Mouse (Mus musculus) ovary, postnatal 10 days (tissue): ENCODE results near the gene Adamts3.

Experiments used
- DNase-seq: peaks from one replicate; pipeline ENCODE4 v3.0.0; 2022; ENCODE audit warnings: low spot score

Gene Adamts3

DNA sequence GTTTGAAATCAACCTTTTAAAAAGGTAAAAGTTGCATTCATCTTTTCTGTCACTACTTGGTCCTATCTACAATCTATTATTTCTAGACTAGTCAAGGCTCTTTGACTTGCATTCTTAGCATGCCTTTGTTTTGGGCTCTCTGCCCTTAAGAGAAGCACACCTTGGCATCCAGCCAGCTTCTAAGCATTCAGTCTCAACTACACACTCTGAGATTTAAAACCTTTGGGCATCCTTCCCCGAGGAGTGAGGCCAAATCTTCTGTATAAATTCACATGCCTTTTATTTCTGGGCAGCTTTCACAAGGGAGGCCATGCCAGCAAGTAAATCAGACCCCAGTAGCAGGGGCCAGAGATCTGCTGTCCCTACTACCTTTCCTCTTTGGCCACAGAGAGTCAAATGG, 178.9 kb downstream of the Adamts3 start:
- no peak for DNase-seq

DNA sequence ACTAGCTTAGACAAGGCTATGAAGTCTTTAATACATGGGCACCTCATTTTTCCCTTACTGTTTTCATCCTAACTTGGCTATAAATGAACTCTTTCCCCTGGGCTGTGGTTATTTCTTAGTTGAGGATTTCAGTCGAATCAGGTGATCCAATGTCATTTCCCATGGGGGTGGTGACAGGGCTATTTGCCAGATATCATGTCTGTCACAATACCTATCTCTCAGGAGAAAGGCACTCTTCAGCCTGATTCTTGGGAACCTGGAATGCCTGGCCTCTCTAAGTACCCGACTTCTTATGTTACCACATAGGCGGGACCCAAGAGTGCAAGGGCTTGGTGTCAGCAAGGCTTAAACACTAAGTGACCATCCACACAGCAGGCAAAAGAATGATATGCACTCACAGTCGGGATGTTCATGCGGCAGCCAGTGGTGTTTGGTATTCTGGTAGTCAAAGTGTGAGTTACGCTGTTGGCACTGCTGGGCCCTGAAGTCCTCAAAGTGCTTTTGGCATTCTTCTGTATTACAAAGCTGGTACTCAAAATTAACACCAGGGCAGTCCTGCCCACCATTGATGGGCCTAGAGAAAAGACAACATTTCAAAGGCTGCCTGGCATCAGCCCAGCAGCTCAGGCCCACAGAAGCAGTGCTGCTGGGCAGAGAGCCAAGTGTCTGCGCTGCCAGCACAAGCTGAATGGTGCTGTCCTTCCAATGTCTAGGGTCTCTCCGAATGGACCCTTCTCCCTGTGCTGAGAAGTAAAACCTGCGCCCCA, 181.7 kb downstream of the Adamts3 start:
- no peak for DNase-seq

DNA sequence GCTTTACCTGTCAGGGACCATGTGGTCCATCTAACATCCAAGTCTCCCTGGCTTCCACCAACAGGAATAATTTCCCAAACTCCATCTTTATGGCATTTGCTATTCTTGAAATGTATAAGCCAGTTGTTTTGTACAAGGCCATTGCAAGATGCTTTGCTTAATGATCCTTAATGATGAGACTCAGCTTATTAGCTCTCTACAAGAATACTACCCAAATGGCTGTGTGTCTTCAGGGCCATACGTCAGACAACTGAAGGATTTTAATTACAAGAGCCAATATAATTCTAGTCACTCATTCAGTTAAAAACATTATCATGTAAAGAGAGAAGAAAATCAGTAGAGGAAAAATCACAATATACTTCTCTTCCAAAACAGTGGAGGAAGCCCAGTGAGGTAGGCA, 195.3 kb downstream of the Adamts3 start:
- DNase-seq: no peak

DNA sequence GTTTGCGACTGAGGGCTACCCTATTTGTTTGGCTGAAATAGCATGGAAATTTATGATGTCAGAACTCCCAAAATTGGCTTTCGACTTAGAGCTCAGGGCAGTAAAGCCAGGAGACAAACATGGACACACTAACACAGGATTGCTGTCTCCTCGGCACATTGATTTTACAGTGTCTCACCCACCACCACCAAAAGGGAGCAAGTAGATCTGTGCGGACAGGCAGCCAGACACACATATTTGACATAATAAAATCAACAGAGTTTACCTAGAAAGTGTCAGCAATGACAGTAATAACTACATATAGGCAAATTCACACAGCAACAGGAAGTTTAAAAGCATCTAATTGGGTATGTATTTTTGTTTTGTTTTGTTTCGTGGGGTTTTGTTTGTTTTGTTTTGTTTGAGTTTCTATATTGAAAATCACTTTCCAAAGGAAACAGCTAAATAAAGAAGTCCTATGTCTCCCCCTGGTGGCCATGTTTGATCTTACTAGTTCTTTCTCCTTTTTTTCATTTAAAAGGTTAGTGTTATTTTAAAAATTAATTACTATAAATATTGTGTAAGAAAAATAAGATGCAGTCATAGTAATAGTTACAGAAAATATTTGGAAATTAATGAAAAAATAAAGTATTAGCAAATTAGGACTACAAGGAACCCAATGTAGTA, 203.1 kb downstream of the Adamts3 start:
- no peak for DNase-seq

DNA sequence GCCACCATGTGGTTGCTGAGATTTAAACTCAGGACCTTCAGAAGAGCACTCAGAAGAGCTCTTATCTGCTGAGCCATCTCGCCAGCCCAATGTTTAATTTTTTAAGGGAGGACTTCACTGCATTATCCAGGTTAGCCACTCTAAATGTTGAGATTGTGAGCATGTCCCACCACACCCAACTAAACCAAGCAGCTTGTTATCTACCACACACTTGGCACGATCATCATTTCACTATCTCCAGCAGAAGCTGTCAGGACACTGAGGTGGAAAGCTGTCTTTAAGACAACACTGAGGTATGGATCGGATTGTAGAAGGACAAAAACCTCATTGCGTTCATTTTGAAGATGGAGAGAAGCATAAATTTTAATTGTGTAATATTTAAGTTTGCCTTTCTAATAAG, 205.0 kb downstream of the Adamts3 start:
- DNase-seq: no peak

DNA sequence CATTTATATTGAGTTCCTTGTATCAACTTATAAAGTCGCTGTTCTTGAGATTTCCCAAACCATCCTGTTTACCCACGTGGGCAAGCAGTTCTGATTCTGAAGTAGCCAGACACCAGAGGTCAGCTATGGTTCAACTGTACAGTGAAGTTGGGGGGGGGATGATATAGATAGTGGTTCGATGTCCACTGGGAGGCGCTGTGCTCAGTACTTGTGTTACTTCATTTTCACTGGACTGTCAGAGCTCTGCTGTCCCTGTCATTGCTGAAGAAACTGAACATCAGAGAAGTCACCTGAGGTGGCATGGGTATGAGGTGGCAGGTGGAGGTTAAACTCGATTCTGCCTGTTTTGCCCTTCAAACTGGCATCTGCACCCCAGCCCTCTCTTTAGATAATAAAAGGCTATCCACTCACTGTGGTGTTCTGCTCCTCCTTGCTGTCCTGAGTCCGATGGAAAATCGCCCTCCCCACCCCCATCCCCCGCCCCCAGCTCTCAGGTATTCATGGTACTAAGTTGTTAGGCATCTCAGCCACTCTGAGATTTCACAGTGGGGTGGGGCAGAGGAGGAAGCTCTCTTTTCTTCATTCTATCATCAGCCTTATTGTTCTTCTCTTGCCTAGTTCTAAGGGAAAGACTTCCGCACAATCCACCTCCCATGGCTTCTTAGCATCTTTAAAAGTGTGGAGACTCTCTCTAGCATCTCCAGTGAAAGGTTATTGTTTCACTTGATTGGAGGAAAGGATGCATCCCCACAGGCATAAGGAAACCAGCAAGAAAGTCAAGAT, 208.9 kb downstream of the Adamts3 start:
- no peak for DNase-seq

DNA sequence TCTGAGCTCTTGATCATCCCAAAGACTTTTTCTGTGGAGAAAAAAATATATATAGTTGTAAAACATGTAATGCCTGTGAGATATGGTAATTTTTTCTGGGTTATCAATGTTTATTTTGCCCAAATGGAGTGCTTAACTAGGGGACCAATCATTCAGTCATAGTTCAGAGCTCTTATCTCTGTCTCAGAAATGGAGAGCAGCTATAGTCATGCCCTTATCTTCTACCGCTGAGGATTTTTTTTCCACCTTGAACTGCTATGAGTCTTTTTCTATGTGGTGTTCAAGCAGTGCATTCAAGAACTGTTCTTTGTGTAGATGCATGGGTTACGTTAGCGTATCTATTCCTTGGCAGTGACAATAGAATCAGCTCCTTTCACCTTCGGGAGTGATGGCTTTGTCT, 210.2 kb downstream of the Adamts3 start:
- DNase-seq: no peak

DNA sequence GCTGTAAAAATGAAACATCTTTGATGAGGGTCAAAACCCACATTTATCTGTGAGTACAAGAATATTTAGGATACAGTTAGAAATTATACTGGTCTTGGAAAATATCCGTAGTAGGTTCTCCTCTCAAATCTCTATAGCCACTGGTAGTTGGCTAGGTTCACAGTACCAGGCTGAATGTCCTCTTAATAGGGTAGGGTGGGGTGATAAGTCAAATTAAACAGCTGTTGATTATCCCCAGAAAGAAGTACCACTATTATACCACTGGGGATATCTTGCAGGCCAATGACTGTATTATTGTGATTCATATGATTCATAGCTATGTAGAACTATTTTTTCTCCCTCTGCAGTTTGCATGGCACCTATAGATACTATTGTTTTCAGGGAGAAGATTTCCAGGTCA, 228.8 kb downstream of the Adamts3 start:
- no peak for DNase-seq

DNA sequence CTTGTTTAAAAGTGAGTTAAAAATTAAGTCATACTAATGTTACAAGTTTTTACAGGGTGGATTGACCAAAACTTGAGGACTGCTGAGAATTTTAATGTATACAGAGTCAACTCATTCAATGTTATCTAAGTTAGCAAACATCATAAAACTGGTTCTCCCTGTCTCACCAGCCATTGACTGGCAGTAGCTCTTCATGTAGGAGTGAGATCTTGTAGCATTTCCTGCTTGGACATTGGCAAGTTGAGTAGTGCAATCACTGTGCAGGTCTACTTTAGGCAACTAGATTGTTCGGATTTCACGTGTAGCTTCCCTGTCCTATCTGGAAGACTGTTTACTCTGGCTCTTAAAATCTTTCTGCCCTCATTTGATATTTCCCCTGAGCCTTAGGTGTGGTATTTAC, 229.3 kb downstream of the Adamts3 start:
- DNase-seq: no peak

DNA sequence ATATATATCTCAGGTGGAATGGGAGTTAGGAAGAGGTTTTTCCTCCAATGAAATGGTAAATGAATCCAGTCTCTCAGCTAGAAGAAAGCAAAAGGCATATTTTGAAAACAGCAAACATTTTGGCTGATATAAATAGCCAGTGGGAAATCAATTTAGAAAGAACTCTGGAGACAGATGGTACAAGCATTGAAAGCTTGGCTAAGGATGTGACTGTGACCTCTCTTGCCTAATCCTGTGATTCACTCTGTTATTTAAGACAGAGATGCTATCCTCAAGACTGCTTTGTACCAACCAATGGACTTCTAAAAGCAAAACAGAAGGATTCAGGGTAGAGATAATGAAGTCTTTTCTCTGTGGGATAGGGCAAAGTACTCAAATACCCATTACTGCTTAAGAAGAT, 236.2 kb downstream of the Adamts3 start:
- DNase-seq: no peak

DNA sequence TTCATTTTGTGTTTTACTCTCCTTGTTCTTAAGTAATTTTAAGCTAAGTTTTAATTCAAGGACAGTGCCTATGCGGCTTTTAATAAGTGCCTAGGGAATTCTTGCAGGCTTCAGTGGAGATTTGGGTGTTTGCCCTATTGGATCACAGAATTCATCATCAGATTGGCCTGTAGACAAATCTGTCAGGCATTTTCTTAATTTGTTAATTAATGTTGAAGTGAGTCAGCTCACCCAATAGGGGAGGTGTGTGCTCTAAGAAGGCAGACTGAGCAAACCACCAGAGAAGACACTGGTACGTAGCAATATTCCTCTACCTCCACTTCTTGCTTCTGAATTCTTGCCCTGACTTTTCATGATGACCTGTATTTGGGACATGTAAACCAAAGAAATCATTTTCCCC, 247.7 kb downstream of the Adamts3 start:
- DNase-seq: no peak

DNA sequence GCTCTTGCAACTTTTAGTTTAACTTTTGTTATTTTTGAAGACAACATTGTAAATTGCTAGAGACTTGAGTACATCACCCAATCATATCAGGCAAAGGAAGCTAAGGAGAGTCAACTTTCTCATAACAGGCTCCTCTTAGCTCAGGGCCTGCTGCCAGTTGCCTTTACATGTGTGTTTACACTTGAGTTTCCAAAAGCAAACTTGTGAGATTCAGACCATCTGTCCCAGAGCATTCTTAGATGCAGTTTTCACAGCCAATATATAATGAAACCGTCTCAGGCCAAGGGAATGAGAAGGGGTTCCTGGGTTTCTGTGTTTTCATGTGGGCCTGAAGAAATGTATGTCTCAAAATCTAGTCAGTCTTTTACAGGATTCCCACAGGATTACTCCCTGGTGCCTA, 251.5 kb downstream of the Adamts3 start:
- DNase-seq: no peak
